Mouse (Mus musculus): ENCODE data around the gene Gtf3c2.
"Not testable (repeated sequence)": the region's sequence is repeated elsewhere in the genome, so short reads cannot be mapped to it uniquely, and the experiment has no call there.

The Gtf3c2 gene

DNA sequence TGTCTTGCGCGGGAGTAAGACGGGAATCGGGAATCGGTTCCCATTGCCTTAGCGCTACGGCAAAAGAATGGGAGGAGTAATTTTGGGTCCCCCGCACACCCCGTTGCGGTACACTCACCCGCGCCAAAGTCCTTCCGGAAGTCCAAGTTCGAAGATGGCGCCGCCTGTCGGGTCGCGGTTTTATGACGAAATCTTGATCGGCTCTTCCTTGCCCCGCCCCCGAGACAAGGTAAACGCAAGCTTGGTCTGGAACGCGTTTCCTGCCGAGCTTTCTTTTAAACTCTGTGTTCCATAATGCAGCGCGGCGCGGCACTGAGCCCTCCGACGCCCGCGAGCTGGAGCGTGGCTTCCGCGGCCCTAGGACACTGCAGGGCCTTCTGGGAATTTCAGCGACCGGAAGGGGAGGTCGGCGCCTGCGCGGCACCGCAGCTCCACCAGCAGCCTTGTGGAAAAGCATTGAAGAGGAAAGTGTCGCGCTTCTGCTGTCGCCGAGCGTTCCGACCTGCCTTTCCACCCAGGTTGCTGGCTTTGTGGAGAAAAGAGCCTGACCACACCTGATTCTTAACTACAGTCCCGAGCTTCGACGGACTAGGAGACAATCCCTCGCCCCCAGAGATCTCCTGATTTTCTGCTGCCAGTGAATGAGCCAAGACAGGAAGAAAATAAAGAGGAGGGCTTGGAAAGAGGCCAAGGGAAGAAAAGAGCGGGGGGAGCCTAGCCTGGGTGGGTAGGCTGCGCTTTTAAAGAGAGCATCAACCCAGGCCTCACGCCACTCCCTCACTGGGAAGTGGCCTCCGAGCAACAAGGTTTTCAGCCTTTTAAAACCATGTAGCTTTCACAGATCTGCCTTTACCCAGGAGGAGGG, at the start of gene Gtf3c2, which contains the start of gene Gm29609:
Gtf3c2 (minus strand) TSS at position 379 of the 865 bp plus-strand sequence.
Gm29609 (minus strand) TSS at position 146 of the 865 bp plus-strand sequence.
- peak; percentile 97 for DNase-seq (ENCODE audit: low spot score)

DNA sequence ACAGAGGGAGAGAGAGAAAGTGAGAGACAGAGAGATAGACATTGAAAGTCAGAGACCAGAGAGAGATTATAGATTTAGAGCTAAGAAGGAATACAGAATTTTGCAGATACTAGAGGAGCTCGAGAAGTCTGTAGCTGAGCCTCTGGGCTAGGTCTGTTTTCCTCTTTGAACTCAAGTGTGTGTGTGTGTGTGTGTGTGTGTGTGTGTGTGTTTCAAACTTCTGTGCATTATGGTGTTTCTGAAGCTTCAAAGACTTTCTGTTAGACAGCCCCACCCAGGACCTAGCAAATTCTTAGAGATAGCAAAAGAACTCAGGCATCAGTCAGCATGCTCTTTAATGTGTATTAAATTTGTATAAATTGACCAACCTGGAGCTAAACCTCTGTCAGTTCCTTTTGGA, 46.7 kb upstream of the Gtf3c2 start:
- no peak for DNase-seq (ENCODE audit: low spot score)

DNA sequence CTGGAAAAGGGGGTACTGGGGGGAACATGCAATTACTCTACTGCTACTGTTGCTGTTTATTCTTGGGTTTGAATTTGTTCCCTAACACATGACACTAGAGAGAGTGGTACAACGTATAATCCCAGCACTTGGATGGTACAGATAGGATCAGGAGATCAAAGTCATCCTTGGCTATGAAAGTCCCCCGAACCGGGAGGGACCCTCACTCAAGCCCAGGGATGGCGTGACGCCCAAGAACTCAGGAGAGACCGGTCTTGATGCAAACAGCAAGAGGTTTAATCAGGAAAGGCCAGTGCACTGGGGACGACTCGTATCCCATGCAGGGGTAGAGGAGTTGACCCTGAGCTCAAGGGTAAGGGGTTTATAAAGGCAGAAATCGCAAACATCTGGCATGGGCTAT, 42.8 kb upstream of the Gtf3c2 start:
- DNase-seq (ENCODE audit: low spot score) = no peak

DNA sequence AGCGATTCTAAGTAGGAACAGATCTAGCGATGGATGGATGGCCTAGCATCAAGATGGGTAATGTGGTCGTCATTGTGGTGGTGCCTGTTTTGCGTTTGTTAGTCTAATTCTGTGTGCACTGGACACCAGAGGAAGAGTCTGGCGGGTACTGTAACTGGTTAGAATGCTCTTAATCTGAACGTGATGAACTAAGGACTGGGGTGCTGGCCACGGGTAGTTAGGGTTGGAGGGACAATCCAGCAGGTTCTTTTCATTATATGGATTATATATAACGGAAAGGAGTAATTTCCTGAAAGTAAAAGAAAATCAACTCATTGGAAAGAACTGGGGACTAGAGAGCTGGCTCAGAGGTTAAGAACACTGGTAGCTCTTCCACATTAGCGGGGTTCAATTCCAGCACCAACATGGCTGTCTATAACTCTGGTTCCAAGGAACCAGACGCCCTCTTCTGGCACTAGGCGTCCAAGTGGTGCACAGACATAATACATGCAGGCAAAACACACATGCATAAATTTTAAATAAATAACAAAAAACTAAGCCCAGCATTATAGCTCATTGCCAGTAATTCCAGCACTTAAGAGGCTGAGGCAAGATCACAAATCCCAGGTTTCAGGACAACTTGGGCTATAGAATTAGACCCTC, 41.5 kb upstream of the Gtf3c2 start:
- peak; percentile 58 for DNase-seq (ENCODE audit: low spot score)

DNA sequence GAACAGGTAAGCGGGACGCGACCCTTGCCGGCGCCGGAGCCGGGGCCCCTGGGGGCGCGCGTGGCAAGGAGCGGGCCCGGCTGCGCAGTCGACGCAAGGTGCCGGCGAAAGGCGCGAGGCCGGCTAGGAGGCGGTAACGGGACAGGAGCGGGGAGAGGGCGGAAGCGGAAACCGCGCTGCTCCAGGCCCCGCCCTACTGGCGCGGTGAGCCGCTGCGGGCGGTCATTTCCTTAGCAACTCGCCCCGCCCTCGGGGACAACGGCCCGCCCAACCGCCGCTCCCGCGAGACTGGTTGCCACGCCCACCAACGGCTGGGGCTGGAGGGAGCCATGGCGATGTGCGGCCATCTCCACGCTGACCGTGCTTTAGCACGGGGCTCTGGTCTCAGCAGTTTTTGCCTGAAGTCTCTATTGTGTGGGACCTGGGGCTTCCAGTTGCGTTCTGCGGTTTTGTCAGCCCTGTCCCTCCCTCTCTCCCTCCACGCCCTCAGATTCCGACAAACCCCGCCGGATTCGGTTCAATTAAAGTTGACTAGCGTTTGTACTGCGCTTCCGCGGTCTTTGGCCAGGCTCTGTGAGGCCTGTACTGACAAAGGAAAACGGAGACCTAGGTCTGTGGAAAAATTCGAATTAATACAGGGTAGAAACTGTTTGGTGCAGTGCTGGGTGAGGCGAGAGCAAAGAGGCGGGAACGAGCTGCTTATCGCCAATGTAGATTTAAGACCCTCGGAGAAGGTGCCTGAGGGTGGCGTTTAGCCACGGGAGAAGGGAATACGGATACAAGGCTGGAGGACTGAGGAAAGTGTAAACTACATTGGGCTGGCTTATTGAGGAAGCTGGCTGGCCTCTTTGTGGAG, 40.7 kb upstream of the Gtf3c2 start, which contains the start of gene Ppm1g:
Ppm1g (minus strand) TSS at position 240 of the 856 bp plus-strand sequence.
- peak; percentile 95 for DNase-seq (ENCODE audit: low spot score)

DNA sequence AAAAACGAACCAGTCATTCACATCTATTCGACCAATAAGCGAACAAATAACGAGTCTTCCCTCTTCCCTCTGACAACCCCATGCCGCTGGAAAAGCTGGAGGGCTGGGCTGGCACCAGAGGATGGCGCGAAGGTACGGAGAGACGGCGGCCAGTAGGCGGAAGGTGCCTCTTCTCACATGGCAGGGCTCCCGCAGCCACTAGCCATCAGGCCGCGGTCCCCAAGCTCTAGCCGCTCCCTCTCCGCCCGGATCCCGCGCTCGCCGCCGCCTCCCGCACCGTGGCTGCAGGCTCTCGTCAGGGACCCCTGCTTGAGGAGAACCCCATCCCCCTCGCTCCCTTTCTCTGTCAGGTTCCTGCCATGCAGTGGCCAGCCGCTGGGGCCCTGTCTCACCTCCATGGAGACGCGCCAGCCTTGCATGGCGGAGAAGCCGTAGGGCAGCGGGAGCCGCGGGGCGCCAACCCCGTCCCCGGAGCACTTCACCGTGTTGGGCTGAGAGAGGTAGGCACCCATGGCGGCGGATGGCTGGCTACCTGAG, 40.0 kb upstream of the Gtf3c2 start:
- peak; percentile 41 for DNase-seq (ENCODE audit: low spot score)

DNA sequence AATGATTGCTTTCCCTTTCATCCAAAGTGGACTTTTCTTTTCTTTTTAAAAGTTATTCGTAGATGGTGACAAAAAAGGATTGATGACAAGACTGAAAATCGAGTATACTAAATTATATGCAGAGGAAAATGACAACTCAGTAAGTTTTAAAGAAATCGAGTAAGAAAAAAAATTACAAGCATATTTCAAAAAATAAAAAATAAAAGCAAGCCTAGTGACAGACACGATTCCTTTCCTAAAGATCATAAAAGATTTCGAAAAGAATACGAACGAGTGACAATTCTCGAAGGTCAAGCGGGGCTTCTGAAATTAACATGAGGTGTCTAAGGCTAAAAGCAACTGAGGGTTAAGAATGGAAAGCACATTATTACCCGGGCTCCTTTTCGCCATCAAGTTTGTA, 39.5 kb upstream of the Gtf3c2 start:
- DNase-seq (ENCODE audit: low spot score) = no peak

DNA sequence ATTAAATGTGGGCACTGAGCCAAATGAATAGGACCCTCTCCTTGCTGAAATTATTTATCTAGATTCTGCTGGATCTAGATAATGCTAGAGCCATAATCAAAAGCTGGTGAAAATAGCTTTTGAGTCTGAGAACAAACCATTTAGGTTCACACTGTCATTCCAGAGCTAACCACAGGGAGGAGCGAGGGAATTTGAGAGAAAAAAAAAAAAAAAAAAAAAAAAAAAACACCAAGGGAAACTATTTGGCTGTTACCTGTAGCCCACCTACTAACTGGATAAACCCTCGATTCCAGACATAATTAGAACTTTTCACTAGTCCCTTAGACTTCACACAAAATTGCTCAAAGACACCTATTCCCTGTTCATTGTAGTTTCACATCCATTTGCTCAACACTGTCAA, 39.1 kb upstream of the Gtf3c2 start:
- no peak for DNase-seq (ENCODE audit: low spot score)

DNA sequence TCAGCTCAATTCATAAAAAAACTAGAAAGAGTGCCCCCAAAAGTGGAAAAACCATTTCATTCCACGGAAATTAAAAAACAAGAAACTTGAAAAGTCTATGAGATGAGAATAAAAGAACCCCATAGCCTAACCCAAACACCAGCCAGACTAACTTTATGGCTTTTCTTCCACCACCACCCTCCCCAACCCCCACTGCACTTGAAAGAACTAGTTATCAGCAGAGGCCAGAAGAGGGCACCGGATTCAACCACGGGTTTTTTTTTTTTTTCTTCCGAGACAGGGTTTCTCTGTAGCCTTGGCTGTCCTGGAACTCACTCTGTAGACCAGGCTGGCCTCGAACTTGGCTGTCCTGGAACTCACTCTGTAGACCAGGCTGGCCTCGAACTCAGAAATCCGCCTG, 38.4 kb upstream of the Gtf3c2 start:
- DNase-seq (ENCODE audit: low spot score) = no peak

DNA sequence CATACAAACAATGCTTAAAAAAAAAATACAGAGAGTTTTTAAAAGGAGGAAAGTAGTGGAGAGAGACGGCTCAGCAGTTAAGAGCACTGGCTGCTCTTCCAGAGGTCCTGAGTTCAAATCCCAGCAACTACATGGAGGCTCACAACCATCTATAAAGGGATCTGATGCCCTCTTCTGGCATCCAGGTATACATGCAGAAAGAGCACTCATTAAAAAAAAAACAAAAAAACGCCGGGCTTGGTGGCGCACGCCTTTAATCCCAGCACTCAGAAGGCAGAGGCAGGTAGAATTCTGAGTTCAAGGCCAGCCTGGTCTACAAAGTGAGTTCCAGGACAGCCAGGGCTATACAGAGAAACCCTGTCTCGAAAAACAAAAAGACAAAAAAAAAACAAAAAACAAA, 36.6 kb upstream of the Gtf3c2 start:
- DNase-seq (ENCODE audit: low spot score) = not testable (repeated sequence)

DNA sequence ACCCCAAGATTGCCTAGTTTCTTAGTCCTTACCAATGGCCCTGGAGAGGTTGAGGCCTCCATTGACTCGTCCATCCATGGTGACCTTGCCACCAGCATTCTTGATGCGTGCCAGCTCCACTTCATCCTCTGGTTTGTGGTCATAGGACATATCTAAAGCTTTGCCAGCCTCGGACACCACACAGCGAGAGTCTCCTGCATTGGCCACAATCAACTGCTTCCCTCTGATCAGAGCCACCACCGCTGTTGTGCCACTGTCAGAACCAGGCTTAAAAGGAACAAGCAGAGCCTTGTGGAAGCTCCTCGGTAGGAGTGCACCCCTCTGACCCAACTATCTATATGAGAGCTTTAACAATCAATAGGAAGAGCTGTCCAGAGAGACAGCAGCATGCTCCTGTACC, 24.5 kb upstream of the Gtf3c2 start:
- no peak for DNase-seq (ENCODE audit: low spot score)

DNA sequence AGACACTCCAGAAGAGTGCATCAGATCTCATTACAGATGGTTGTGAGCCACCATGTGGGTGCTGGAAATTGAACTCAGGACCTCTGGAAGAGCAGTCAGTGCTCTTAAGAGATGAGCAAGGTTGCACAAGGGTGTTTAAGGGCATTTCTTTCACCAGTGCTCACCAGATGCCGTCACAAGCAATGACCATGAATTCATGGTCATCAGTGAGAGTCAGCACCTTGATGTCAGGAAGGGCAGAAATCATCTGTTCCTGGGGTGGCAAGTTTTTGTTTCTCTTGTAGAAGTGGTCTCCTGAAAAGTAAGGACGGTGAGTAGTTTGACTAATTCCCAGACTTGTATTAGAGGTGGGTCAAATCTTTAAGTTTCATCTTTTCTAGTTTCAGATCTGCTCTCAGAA, 23.9 kb upstream of the Gtf3c2 start:
- DNase-seq (ENCODE audit: low spot score) = no peak

DNA sequence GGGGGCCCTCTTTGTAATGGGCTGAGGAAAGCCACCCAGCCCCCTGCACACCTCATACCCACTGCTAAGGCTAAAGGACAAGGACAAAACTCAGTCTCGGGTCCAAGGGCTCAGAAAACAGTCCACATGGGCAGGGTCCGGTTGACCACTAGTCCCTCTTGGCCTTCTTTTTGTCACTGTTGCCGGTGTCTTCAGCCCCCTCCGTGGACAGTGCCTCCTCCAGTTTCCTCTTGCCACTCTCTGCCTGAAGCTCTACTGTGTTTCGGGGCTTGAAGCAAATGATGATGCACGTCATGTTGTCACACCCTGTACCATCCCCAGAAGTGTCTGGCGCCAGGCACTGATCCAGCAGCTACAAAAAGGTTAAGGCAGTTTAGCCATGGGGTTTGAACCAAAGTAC, 23.0 kb upstream of the Gtf3c2 start:
- DNase-seq (ENCODE audit: low spot score) = no peak

DNA sequence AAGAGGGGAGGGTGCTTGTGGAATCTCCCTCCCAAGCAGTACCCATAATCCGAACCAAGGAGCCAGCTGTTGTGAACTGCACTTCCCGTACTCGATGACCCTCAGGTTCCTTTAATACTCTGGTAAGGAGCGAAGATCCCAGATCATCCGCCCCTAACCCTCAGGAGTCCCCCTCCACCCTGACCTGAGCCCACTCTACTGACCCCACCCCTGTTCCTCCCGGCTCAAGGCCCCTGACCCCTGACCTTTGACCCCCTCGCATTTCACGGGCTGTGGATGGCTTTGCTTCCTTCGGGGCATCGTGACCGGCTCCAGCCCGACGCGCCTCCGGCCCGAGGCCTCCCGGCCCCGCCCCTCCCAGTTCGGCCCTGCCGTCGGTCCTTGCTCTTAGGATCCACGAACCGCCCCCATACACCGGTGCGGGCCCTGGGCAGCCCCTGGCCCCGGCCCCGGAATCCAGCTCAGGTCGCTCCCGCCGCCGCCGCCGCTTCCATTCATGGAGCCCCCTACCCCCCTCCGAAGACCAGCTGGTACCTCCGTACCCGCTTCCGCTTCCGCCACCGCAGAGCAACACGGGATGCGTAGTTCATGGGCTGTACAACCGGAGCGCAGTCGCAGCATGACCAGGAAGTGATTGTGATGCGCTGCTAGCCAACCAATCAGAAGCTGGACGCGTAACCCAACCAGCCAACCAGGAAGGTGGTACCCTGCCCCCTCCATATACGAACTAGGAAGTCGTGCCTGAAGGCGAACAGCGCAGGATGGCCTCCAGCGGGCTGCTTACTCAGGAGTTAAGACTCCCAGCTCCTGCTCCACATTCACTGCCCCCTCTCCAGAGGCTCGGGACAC, 22.0 kb upstream of the Gtf3c2 start, which contains the start of gene Zfp513:
Zfp513 (minus strand) TSS at position 562 of the 849 bp plus-strand sequence.
- DNase-seq (ENCODE audit: low spot score) = peak; percentile 98

DNA sequence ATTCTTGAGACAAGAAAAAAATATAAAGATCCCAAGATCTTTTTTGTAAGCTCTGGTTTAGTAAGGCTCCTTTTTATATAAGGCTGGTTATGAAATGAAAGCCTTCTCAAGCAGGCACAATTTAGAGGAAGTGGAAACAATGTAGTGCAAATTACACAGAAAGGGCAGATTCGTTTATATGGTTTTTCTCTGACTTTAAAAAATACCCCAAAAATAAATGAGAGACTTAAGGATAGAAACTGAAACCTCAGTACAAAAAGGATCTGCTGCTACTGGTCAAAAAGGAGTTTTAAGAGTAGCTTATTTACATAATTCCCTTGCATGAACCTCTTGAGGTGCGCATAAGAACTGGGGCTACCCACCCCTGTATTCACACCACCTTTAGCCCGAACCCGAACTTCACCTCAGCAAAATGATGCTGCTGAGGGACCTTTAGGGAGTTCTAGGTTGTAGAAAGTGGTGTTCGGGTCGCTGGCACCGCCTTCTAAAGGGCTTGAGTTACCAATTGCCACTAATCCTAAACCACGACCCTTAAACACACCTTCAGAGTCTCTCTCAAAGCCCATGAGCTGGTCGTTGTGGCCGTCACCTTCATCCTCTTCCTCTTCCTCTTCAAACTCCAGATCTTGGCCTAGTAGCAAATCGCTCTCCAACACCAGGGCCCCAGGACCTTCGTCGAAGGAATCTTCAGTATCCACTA, 21.2 kb upstream of the Gtf3c2 start:
- no peak for DNase-seq (ENCODE audit: low spot score)

DNA sequence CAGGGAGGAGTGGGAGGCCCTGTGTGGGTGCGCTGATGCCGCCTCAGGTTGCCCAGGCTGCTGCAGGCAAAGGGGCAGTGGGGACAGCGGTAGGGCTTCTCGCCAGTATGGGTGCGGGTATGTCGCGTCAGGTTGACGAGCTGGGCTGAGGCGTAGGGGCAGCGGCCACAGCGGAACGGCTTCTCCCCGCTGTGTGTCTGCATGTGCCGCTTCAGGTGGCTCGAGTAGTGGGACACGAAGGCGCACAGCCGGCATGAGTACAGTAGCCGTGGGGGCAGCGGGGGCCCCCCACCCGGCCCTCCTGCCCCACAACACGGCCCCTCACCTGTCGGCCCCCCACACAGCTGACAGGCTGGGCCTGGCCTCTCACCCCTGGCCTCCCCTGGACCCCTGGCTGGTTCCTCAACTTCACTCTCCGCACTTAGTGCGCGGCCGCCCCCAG, 20.4 kb upstream of the Gtf3c2 start:
- DNase-seq (ENCODE audit: low spot score) = no peak

DNA sequence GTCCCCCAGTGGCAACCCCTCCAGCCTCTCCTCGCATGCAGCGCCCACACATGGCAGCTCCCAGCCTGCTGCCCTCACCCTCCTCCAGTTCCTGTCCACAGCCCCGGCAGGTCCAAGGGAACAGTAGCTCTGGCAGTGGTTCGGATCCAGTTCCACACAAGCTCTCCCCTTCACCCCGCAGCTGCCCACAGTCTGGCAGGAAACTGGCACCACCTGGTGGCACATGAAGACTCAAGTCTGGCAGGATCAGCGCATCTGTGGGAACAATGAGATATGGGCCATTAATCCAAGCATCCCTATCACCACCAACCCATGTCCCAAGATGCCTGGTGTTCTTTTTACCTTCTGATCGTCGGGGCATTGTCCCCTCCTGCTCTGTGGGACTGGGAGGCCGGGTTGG, 19.9 kb upstream of the Gtf3c2 start:
- no peak for DNase-seq (ENCODE audit: low spot score)

DNA sequence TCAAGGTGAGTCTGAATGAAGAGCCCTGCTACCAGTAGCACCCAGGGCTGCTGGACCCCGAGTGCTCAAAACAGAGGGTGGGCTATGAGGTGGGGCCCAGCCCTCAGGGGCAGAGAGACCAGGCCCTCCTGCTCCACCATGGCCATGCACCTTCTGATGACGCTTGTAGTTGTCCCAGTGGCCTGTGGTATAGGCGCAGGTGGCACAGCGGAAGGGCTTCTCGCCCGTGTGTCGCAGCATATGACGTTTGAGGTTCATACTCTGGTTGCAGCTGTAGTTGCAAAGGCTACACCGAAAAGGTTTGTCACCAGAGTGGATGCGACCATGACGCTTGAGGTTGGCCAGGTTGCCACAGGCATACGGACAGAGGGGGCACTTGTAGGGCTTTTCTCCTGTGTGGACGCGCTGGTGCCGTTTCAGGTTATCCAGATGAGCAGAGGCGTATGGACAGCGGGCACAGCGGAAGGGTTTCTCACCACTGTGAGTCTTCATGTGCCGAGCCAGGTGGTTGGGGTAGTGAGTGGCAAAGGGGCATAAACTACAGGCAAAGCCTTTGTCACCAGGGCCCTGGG, 19.5 kb upstream of the Gtf3c2 start:
- DNase-seq (ENCODE audit: low spot score) = no peak

DNA sequence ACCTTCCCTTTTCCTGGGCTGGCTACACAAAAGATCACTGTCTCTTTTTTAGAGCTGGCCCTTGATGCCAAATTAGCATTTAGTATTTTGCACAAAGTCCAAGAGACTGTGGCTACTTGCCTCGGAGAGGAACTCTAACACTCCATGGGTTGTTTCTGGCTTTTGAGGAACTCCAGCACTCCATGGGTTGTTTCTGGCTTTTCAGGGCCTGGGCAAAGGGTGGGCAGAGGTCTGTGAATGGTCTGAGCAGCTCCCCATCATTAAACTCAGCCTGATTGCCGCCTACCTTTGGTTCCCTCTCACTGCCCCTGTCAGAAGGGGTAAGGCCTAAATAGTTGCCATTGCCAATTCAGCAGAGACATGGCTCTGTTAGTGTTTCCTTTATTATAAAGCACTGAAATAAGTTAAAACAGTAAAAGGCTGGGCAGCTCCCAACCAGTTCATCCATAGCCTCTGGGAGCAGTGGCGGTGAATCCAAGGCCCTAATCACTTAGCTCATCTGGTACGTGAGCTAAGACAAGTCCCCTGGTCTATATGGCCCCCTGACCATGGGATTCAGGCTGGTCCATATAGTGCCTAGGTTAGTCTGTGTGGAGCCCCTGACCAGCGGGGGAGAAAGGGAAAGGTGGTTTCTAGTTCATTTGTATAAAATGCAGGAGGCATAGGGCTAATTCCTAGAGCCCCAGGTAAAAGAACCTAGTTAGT, 18.8 kb upstream of the Gtf3c2 start:
- DNase-seq (ENCODE audit: low spot score) = no peak

Data from layer of hippocampus, adult 11-12 months (tissue).